Mouse (Mus musculus): ENCODE data around the gene Tcf7.
"Not testable (repeated sequence)": the region's sequence is repeated elsewhere in the genome, so short reads cannot be mapped to it uniquely, and the experiment has no call there.

Tcf7 gene

DNA sequence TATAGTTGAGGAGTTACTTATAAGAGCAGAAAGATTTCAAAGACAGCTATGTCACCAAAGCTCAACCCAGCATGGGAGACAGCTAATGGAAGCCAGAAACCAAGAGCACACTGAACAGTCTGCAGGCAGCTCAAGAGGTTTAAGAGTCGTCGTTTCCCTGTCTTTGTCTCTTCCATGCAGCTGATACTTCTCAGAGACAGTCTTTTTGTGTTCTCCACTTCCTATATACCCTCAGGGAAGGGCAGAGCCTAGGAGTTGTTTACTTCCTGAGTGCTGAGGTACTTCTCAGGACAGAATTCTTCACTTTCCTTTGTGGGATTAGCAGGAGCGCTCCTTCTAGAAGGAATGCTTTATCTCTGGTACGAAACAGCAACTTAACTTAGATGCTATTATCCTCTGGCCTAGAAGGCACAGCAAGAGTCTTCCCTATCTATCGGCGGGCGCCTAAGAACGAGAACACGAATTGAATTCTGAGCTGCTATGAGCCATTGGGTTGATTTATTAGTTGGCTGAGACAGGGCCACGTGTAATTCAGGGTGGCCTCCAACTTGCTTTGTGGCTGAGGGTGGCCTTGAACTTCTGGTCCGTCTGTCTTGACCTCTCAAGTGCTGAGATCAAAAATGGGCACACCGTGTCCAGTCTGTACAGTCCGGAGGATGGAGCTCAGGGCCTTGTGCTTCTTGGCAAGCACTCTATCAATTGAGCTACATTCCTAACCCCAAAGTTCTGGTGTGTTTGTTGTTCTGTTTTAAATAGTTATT, 55.2 kb downstream of the Tcf7 start:
- no peak for DNase-seq (ENCODE audit: low spot score in 2 of 2)

DNA sequence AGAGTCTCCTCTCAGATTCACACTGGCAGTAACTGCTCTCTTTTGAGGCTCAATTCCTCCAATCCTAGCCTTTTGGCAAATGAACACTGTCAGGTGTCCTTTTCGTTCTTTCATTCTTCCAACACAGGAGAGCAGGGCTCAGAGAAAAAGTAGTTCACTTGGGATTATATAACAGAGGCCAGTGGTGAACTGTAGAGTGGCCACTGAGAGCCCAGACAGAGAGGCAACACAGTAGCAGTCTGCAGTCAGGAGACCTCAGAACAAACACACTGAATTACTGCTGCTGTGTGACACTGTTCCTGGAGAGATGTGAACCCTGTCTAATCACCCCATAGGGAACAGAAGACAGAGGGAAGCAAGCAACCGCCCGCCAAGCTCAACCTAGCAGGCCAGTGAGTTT, 55.8 kb downstream of the Tcf7 start:
- no peak for DNase-seq (ENCODE audit: low spot score in 2 of 2)

DNA sequence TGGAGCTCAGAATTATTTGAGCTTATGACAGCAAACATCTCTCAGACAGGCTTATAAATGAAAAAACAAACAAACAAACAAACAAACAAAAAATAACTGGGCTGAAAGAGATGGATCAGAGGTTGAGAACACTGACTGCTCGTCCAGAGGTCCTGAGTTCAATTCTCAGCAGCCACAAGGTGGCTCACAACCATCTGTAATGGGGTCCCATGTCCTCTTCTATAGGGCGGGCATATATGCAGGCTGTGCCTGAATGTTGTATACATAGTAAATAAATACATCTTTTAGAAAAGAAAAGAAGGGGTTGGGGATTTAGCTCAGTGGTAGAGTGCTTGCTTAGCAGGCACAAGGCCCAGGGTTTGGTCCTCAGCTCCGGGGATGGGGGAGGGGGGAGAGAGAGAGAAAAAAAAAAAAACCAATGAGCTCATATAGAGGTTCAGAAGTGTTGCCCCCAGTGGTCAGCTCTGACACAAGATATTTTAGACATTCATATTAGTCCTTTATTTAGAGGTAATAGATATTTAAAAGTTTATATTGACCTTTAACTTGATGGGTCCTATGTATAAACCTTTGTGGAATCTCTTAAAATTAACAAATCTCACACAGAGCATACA, 56.7 kb downstream of the Tcf7 start:
- no peak for DNase-seq (ENCODE audit: low spot score in 2 of 2)

DNA sequence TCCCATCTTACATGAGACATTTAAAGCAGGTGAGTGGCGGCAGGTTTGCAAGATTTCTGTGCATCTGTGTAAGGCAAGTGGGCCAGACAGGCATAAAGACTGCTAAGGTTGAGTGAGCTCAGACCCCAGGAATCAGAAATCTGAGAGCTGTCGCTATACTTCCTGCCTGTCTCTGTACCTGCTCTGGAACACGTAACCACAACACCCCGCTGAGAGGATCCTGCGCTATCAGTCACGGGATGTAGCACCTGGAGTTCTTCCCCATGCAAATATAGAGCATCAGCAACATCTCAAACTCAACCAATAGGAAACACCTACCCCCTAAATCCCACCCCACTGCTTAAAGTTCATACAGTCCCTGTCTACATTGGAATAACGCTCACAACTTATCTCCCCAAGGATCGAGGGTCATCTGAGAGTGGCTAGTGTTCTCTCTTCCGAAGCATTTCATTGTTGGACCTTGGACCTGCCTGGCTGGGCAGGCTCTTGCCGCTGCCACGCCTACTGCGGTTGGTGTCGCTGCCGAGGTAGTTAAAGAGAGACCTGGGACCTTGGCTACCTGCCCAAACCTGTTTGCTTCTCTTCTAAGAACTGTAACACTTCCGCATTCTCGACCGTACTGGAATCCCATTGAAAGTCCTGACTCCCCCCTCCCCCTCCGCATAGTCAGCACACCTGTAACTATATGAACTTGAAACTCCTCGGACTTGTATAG, 58.7 kb downstream of the Tcf7 start:
- DNase-seq (ENCODE audit: low spot score in 2 of 2), result peak; percentile 59 to 70

DNA sequence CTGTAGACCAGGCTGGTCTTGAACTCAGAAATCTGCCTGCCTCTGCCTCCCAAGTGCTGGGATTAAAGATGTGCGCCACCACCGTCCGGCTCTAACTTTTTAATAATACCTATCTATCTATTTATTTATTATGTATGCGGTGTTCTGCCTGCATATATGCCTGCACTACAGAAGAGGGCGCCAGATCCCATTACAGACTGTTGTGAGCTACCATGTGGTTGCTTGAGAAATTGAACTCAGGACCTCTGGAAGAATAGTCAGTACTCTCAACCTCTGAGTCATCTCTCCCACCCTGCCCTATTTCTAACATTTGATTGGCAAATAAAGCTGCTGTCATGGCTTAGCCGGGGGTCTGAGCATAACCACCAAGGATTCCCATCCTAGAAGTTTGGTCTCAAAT, 59.9 kb downstream of the Tcf7 start:
- DNase-seq (ENCODE audit: low spot score in 2 of 2), result peak; percentile 18 to 23

DNA sequence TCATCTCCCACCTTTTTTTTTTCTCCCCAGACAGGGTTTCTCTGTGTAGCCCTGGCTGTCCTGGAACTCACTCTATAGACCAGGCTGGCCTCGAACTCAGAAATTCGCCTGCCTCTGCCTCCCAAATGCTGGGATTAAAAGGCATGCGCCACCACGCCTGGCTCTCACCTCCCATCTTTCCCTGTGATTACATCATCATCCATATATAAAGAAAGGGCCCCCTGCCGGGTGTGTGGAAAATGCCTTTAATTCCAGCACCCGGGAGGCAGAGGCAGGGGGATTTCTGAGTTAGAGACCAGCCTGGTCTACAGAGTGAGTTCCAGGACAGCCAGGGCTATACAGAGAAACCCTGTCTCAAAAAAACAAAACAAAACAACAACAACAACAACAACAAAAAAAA, 60.9 kb downstream of the Tcf7 start:
- not testable (repeated sequence) for DNase-seq (ENCODE audit: low spot score in 2 of 2)

DNA sequence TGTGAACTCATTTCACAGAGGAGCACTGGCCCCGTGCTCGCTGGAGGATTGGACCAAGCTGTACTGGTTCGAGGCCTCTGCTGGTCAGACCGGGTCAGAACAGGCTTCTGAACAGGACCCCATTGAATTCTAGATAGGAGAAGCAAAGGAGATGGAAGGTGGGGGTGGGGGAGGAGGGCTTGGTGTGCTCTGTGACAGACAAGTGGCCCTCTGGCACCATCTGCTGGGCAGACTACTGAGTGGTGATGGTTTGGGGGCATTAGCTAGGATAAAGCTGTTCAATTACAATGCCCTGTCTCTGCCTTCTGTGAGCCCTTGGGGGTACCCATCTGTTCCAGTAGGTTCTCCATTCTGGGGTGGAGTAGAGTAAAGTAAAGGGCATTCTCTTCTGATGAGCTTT, 62.5 kb downstream of the Tcf7 start:
- DNase-seq (ENCODE audit: low spot score in 2 of 2), result peak; percentile 39 to 43

DNA sequence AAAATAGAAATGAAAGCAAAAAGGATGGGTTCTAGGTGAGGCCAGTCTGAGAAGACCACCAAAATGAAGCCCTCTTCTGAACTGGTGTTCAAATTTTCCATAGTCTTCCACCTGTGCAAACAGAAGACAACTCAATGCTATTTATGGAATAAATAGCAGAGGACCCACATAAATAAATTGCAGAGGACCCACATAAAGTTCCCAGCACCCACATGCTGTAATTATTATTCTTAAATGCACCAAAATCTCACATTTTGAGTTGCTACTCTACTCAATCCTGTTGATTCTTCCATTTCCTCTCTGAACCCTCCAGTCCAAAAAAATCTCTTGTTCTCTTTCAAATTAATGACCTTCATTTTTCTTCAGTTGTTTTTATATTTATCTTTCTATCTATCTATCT, 68.9 kb downstream of the Tcf7 start, which contains the start of gene Olfr1371:
Gene Olfr1371 (minus strand): TSS at position 101 of the 400 bp plus-strand sequence.
- DNase-seq (ENCODE audit: low spot score in 2 of 2), result no peak

All from spleen, postnatal 36 days (tissue).